Mouse (Mus musculus) intestine, embryonic 15.5 days (tissue): ENCODE results near the gene Hist1h2bc. TPM values are rescaled to one million over a fixed set of nuclear protein-coding genes. Genes with fewer than 3 reads are reported as not detected.
"Not testable (repeated sequence)": the region's sequence is repeated elsewhere in the genome, so short reads cannot be mapped to it uniquely, and the experiment has no call there.

Experiments
- ATAC-seq: fragments of 200-750 bp; cut with Nextera tagmentation; 2 replicates; pipeline ENCODE4 v1.8.0; 2017; ENCODE audit warnings: moderate TSS enrichment, moderate library complexity
- H3K27ac ChIP-seq: fragments of 300-500 bp; sonication (generic); 2 replicates; pipeline ENCODE4 v1.5.1; 2015; ENCODE audit warnings: mild to moderate bottlenecking, inconsistent platforms
- H3K27me3 ChIP-seq: fragments of 300-500 bp; sonication (generic); replicated peaks from 2 replicates; pipeline ENCODE4 v1.6.1; 2015; ENCODE audit warnings: inconsistent platforms
- H3K36me3 ChIP-seq: fragments of 300-500 bp; sonication (generic); 2 replicates; pipeline ENCODE4 v1.6.1; 2015; ENCODE audit warnings: inconsistent platforms
- H3K4me1 ChIP-seq: fragments of 300-500 bp; sonication (generic); replicated peaks from 2 replicates; pipeline ENCODE4 v1.6.1; 2015; ENCODE audit warnings: inconsistent platforms
- H3K4me2 ChIP-seq: fragments of 300-500 bp; sonication (generic); replicated peaks from 2 replicates; pipeline ENCODE4 v1.6.1; 2015; ENCODE audit warnings: mild to moderate bottlenecking, inconsistent platforms
- H3K4me3 ChIP-seq: fragments of 300-500 bp; sonication (generic); replicated peaks from 2 replicates; pipeline ENCODE4 v1.5.1; 2015; ENCODE audit warnings: inconsistent platforms
- H3K9ac ChIP-seq: fragments of 300-500 bp; sonication (generic); 2 replicates; pipeline ENCODE4 v1.6.1; 2015; ENCODE audit warnings: inconsistent platforms
- H3K9me3 ChIP-seq: fragments of 300-500 bp; sonication (generic); 2 replicates; pipeline ENCODE4 v1.6.1; 2016; ENCODE audit warnings: inconsistent platforms
- WGBS: fragments of 180-500 bp; shearing (Covaris S2); methylation state at CpG from one replicate; pipeline ENCODE4 v1.1.7; 2015; 5-methylcytosine and 5-hydroxymethylcytosine counted together
- polyA plus RNA-seq: library from polyadenylated mRNA; unstranded; fragments of >200 nt; fragmentation: Nextera tagmentation; extraction: Ambion mirVana; gene quantifications from 2 replicates; pipeline ENCODE4 v1.2.1, GENCODE M21; 2015

Gene Hist1h2bc
- polyA plus RNA-seq, 1 experiment from 2014 or later = 79.3 TPM

GRCm38 (mm10) chr13:23702801-23703200 is 18.8 kb downstream of the Hist1h2bc start:
- H3K9me3 ChIP-seq, H3K4me3 ChIP-seq, H3K4me1 ChIP-seq, H3K36me3 ChIP-seq, H3K27ac ChIP-seq, H3K9ac ChIP-seq, H3K27me3 ChIP-seq, H3K4me2 ChIP-seq, ATAC-seq: not testable (repeated sequence)
- WGBS = 77% methylated on average over 2 of the region's 2 CpGs

- no peaks in the 10 kb centered on the region for H3K36me3 ChIP-seq
- 89% methylated on average over 7 of the region's 7 CpGs for WGBS
- no peak for ATAC-seq
- no peak overlapping the region for H3K4me2 ChIP-seq
- H3K4me1 ChIP-seq = peaks cover 5% of the 10 kb centered on the region
- no peak overlapping the region for H3K4me3 ChIP-seq
- no peaks in the 10 kb centered on the region for H3K9me3 ChIP-seq
- H3K9ac ChIP-seq = no peak overlapping the region
- no peak overlapping the region for H3K27ac ChIP-seq
- H3K27me3 ChIP-seq = no peaks in the 10 kb centered on the region
Measured at GRCm38 (mm10) chr13:23705751-23706356, 21.9 kb downstream of the Hist1h2bc start.

GRCm38 (mm10) chr13:23706771-23707170 is 22.8 kb downstream of the Hist1h2bc start:
- Histone ChIP-seq H3K27me3 (no peaks in the 10 kb centered on the region), H3K4me2 (no peak overlapping the region), H3K4me1 (0 out of 2 replicates have a peak, but pooled peaks cover 2% of the 10 kb centered on the region), H3K9me3 (no peaks in the 10 kb centered on the region), H3K4me3 (no peak overlapping the region), H3K9ac (no peak overlapping the region), H3K36me3 (no peaks in the 10 kb centered on the region), H3K27ac (no peak overlapping the region)
- WGBS = 94% methylated on average over 12 of the region's 12 CpGs
- no peak for ATAC-seq

GRCm38 (mm10) chr13:23708041-23708440 is 24.0 kb downstream of the Hist1h2bc start:
- ATAC-seq = no peak
- Histone ChIP-seq H3K4me2 (no peak overlapping the region), H3K4me3 (no peak overlapping the region), H3K27ac (no peak overlapping the region), H3K9ac (no peak overlapping the region), H3K4me1 (0 out of 2 replicates have a peak, but pooled peaks cover 2% of the 10 kb centered on the region), H3K9me3 (no peaks in the 10 kb centered on the region), H3K36me3 (no peaks in the 10 kb centered on the region), H3K27me3 (no peaks in the 10 kb centered on the region)
- 85% methylated on average over 4 of the region's 4 CpGs for WGBS

GRCm38 (mm10) chr13:23708654-23709053 is 24.7 kb downstream of the Hist1h2bc start:
- H3K9ac ChIP-seq = no peak overlapping the region
- no peak for ATAC-seq
- H3K36me3 ChIP-seq = no peaks in the 10 kb centered on the region
- 67% methylated on average over 4 of the region's 4 CpGs for WGBS
- H3K27me3 ChIP-seq = no peaks in the 10 kb centered on the region
- no peaks in the 10 kb centered on the region for H3K9me3 ChIP-seq
- no peak overlapping the region for H3K4me3 ChIP-seq
- 0 out of 2 replicates have a peak, but pooled peaks cover 2% of the 10 kb centered on the region for H3K4me1 ChIP-seq
- H3K27ac ChIP-seq = no peak overlapping the region
- no peak overlapping the region for H3K4me2 ChIP-seq

- ATAC-seq = peak; percentile 38
- Histone ChIP-seq H3K27me3 (no peaks in the 10 kb centered on the region), H3K4me2 (peak overlapping the region; percentile 86), H3K27ac (no peak overlapping the region), H3K36me3 (no peaks in the 10 kb centered on the region), H3K4me3 (peak overlapping the region; percentile 44), H3K9ac (peak overlapping the region; percentile 56), H3K9me3 (no peaks in the 10 kb centered on the region), H3K4me1 (0 out of 2 replicates have a peak, but pooled peaks cover 2% of the 10 kb centered on the region)
- 30% methylated on average over 15 of the region's 15 CpGs for WGBS
Measured at GRCm38 (mm10) chr13:23709714-23710373, 25.8 kb downstream of the Hist1h2bc start.

GRCm38 (mm10) chr13:23710374-23711089 is 26.5 kb downstream of the Hist1h2bc start, which contains the start of gene Hfe:
TSS of gene Hfe (minus strand) at chr13:23710854.
- Histone ChIP-seq H3K36me3 (no peaks in the 10 kb centered on the region), H3K27me3 (no peaks in the 10 kb centered on the region), H3K4me3 (peak within 1 kb of the TSS; percentile 44), H3K4me1 (0 out of 2 replicates have a peak, but pooled peaks cover 2% of the 10 kb centered on the region), H3K9me3 (no peaks in the 10 kb centered on the region), H3K9ac (peak within 1 kb of the TSS; percentile 56), H3K4me2 (peak within 1 kb of the TSS; percentile 86), H3K27ac (no peak within 1 kb of the TSS; the same call in 1 of the 2 replicates)
- WGBS = 3% methylated on average over 17 of the region's 17 CpGs
- peak; percentile 85 for ATAC-seq

GRCm38 (mm10) chr13:23716261-23717042 is 32.5 kb downstream of the Hist1h2bc start:
- 81% methylated on average over 5 of the region's 5 CpGs for WGBS
- Histone ChIP-seq H3K9ac (no peak overlapping the region), H3K9me3 (no peaks in the 10 kb centered on the region), H3K27ac (no peak overlapping the region), H3K36me3 (no peaks in the 10 kb centered on the region), H3K27me3 (no peaks in the 10 kb centered on the region), H3K4me1 (no peaks in the 10 kb centered on the region), H3K4me2 (no peak overlapping the region), H3K4me3 (no peak overlapping the region)
- ATAC-seq = no peak

GRCm38 (mm10) chr13:23717176-23717575 is 33.2 kb downstream of the Hist1h2bc start:
- 51% methylated on average over 11 of the region's 11 CpGs for WGBS
- no peaks in the 10 kb centered on the region for H3K4me1 ChIP-seq
- no peak overlapping the region for H3K27ac ChIP-seq
- no peaks in the 10 kb centered on the region for H3K36me3 ChIP-seq
- no peaks in the 10 kb centered on the region for H3K9me3 ChIP-seq
- no peaks in the 10 kb centered on the region for H3K27me3 ChIP-seq
- H3K4me3 ChIP-seq = no peak overlapping the region
- ATAC-seq = no peak
- no peak overlapping the region for H3K4me2 ChIP-seq
- no peak overlapping the region for H3K9ac ChIP-seq

- not testable (repeated sequence) for H3K9me3 ChIP-seq, ATAC-seq, H3K9ac ChIP-seq, H3K4me3 ChIP-seq, H3K4me2 ChIP-seq, H3K4me1 ChIP-seq, H3K36me3 ChIP-seq, H3K27ac ChIP-seq, H3K27me3 ChIP-seq
- 20% methylated on average over 2 of the region's 2 CpGs for WGBS
Measured at GRCm38 (mm10) chr13:23717593-23718245, 33.7 kb downstream of the Hist1h2bc start.

- Histone ChIP-seq H3K27me3 (no peaks in the 10 kb centered on the region), H3K4me2 (no peak overlapping the region), H3K36me3 (no peaks in the 10 kb centered on the region), H3K9ac (no peak overlapping the region), H3K4me3 (no peak overlapping the region), H3K27ac (no peak overlapping the region), H3K9me3 (no peaks in the 10 kb centered on the region), H3K4me1 (no peaks in the 10 kb centered on the region)
- peak; percentile 45 for ATAC-seq
- WGBS = 75% methylated on average over 4 of the region's 4 CpGs
Measured at GRCm38 (mm10) chr13:23724239-23724638, 40.2 kb downstream of the Hist1h2bc start.
